Mouse (Mus musculus): ENCODE data around the gene Maoa.

- TF ChIP-seq POLR2A (IDR thresholded peaks at IDR 0.05; ENCODE audit: low read depth, low read length) (no peak), CTCF (IDR thresholded peaks at IDR 0.05; ENCODE audit: borderline replicate concordance, insufficient read depth, low read length) (no peak)
Measured at GRCm38 (mm10) chrX:16656511-16656910, 37.0 kb downstream of the Maoa start.

Measured in embryonic fibroblast, embryonic 13.5 days (primary cell).